Mouse (Mus musculus): Measurements from ENCODE around the gene Ubtf. TPM values are rescaled to one million over a fixed set of nuclear protein-coding genes. Genes with fewer than 3 reads are reported as not detected.

The Ubtf gene
- polyA plus RNA-seq (2015; fragmentation: Nextera tagmentation; extraction: Ambion mirVana) = 51.6 and 62.7 TPM in 2 replicates

DNA sequence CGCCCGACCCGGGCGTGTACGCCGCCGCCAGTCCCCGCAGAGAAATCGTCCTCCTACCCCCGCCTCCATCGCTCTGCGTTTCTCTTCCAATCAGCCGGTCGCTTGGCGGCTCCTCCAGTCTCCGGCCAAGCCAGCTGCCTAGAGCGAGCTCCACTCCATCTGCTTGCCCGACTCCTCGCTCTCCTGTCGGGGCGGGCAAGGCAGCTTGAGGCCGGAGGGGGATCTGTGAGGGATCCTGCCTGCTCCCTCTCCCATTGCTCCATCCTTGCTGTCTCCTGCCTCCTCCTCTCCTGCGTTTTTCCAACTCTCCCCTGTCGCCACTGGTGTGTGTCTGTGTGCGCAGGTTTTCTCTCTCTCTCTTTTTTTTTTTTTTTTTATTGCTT, at the start of gene Ubtf:
Ubtf (minus strand) TSS at position 333 of the 383 bp plus-strand sequence.

DNA sequence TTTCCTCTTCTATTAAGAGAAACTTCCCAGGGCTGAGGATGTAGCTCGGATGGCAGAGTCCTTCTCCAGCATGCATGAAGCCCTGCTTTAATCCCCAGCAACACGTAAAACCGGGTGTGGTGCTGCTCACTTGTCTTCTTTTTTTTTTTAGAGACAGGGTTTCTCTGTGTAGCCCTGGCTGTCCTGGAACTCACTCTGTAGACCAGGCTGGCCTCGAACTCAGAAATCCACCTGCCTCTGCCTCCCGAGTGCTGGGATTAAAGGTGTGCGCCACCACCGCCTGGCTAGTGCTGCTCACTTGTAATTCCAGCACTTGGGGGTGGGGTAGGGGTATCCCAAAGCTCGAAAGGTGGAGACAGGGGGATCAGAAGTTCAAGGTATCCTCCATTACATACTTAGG, 46.6 kb upstream of the Ubtf start, which contains the start of gene Slc4a1:
Slc4a1 (minus strand) TSS at position 101 of the 400 bp plus-strand sequence.

DNA sequence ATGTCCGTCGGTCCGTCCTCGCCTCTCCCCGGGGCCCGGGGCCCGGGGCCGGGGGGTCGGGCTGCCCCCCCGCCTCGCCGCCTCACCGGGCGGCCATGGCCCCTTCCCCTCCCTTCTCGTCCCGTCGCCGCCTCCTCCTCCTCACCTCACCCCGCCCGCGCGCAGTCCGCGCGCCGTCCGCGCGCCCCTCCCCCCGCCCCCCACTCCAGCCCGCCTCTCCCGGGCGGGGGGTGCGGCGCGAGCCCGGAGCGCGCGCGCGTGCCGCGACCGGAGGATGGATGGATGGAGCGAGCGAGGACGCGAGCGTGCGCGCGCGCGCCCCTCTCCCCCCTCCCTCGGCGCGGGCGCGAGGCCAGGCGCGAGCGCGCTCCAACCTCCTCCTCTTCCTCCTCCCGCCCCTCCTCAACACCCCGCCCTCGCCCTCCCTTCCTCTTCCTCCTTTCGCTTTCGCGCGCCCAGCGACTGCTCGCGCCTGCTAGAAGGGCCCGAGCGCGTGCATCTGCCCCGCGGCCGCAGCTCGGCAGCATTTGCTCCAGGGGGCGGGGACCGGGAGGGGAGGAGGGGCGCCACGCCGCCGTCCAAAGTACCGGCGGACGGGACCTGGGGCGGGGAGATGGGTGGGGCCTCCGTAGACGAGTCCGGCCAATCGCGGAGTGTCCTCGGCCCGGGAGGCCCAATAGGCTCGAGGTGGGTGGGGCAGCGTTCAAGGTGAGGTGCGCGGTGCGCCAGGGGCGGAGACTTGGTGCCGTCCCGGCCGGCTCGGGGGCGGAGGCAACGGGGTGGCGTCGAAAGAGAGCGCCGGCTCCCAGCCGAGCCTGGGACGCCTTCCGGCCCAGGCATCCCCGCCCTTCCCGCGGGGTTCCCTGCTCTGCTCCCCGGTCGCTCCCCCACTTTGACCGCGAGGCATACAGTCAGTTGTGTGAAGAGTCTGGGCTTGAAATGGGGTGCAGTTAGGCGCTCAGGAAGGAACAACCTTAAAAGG, 22.8 kb downstream of the Ubtf start, which contains the start of gene Atxn7l3:
Atxn7l3 (minus strand) TSS at position 141 of the 982 bp plus-strand sequence.

DNA sequence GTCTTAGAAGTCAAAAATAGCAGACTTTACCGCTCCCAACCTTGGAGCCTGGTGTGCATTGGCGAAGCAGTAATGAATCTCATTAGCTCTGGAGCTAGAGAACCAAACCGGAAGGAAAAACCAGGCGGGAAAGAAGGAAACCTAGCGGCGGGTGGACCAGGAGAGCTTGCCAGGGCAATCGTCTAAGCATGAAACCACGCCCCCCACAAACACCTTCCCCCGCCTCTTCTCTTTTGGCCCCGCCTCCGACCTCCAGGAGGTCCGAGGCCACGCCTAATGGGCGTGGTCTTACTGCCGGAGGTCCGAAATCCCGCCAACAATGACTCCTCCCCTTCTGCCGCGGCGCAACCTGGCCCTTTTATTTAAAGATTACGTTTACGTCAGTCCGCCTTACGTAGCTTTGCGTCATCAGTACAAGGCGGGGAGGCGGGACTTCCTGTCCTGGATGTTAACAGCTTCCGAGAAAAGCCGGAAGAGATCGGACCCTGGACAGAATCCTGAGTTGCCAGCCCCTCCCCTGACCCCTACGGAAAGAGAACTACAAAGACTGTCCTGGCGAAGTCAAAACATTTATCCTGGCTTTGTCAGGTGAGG, 34.9 kb downstream of the Ubtf start, which contains the start of gene Tmub2:
Tmub2 (plus strand) TSS at position 431 of the 594 bp plus-strand sequence.

DNA sequence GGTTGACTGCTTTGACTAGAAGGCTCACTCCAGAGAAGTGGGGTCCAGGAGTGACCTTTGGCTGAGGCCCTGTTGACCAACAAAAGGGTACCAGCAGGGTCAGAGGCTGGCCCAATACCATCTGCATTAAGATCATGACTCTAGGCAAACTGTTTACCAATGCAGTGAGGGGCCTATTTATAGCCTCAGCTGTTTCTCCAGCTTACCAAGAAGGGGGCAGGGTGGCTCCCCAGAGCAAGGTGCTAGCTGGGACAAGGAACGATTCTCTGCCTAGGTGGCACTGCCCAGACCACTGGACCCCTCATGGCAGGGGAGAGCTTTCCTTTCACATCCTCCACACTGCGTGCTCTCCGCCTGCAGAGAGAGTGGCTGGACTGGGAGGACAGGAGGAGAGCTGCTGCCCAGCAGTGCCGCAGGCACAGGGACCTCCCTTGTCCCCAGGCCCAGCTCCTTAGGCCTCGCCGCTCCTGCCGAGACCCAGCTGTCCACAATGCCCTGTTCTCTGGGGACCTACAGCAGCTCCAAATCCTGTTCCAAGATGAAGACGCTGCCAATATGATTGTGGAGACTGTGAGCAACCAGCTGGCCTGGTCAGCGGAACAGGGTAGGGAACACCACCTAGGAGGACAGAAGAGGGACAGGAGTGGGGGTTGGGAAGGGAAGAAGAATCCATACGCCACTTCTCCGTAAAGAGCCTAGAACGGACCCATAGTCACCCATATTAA, 50.9 kb downstream of the Ubtf start, which contains the start of gene Asb16:
Asb16 (plus strand) TSS at position 224 of the 725 bp plus-strand sequence.

Other genes with a start within 250 kb of the Ubtf start
- gene Mpp2, start 231.2 kb downstream of the Ubtf start, polyA plus RNA-seq (2015; fragmentation: Nextera tagmentation; extraction: Ambion mirVana) = 5.0 and 6.1 TPM in 2 replicates
- 0.28 TPM in 1 of 2 replicates, not detected in the other for gene Ppy, start 218.4 kb downstream of the Ubtf start, polyA plus RNA-seq (2015; fragmentation: Nextera tagmentation; extraction: Ambion mirVana)
- 0.33 and 0.37 TPM in 2 replicates for gene Pyy, start 211.9 kb downstream of the Ubtf start, polyA plus RNA-seq (2015; fragmentation: Nextera tagmentation; extraction: Ambion mirVana)
- 0.43 and 0.77 TPM in 2 replicates for gene Nags, start 174.2 kb downstream of the Ubtf start, polyA plus RNA-seq (2015; fragmentation: Nextera tagmentation; extraction: Ambion mirVana)
- gene Tmem101, start 163.3 kb downstream of the Ubtf start, polyA plus RNA-seq (2015; fragmentation: Nextera tagmentation; extraction: Ambion mirVana) = 16.8 and 23.9 TPM in 2 replicates
- 68.2 and 91.7 TPM in 2 replicates for gene Lsm12, start 134.4 kb downstream of the Ubtf start, polyA plus RNA-seq (2015; fragmentation: Nextera tagmentation; extraction: Ambion mirVana)
- gene G6pc3, start 130.1 kb downstream of the Ubtf start, polyA plus RNA-seq (2015; fragmentation: Nextera tagmentation; extraction: Ambion mirVana) = 28.6 and 70.2 TPM in 2 replicates
- gene Hdac5, start 89.6 kb downstream of the Ubtf start, polyA plus RNA-seq (2015; fragmentation: Nextera tagmentation; extraction: Ambion mirVana) = 54.3 and 58.9 TPM in 2 replicates
- gene BC030867, start 70.9 kb downstream of the Ubtf start, polyA plus RNA-seq (2015; fragmentation: Nextera tagmentation; extraction: Ambion mirVana) = 2.7 and 3.6 TPM in 2 replicates
- 0.04 TPM in 1 of 2 replicates, not detected in the other for gene Asb16, start 51.0 kb downstream of the Ubtf start, polyA plus RNA-seq (2015; fragmentation: Nextera tagmentation; extraction: Ambion mirVana)
- 41.2 and 54.1 TPM in 2 replicates for gene Tmub2, start 34.8 kb downstream of the Ubtf start, polyA plus RNA-seq (2015; fragmentation: Nextera tagmentation; extraction: Ambion mirVana)
- gene Atxn7l3, start 23.1 kb downstream of the Ubtf start, polyA plus RNA-seq (2015; fragmentation: Nextera tagmentation; extraction: Ambion mirVana) = 7.6 and 8.0 TPM in 2 replicates
- gene Slc4a1, start 46.5 kb upstream of the Ubtf start, polyA plus RNA-seq (2015; fragmentation: Nextera tagmentation; extraction: Ambion mirVana) = 15.4 and 17.7 TPM in 2 replicates
- 38.2 and 52.7 TPM in 2 replicates for gene Rundc3a, start 73.7 kb upstream of the Ubtf start, polyA plus RNA-seq (2015; fragmentation: Nextera tagmentation; extraction: Ambion mirVana)
- 201 and 336 TPM in 2 replicates for gene Slc25a39, start 88.2 kb upstream of the Ubtf start, polyA plus RNA-seq (2015; fragmentation: Nextera tagmentation; extraction: Ambion mirVana)
- 180 and 237 TPM in 2 replicates for gene Grn, start 110.6 kb upstream of the Ubtf start, polyA plus RNA-seq (2015; fragmentation: Nextera tagmentation; extraction: Ambion mirVana)
- gene Fam171a2, start 127.9 kb upstream of the Ubtf start, polyA plus RNA-seq (2015; fragmentation: Nextera tagmentation; extraction: Ambion mirVana) = 5.4 and 8.2 TPM in 2 replicates
- 10.6 and 15.9 TPM in 2 replicates for gene Itga2b, start 150.4 kb upstream of the Ubtf start, polyA plus RNA-seq (2015; fragmentation: Nextera tagmentation; extraction: Ambion mirVana)
- 23.8 and 30.4 TPM in 2 replicates for gene Gpatch8, start 236.7 kb upstream of the Ubtf start, polyA plus RNA-seq (2015; fragmentation: Nextera tagmentation; extraction: Ambion mirVana)

Data from adrenal gland, postnatal 0 days (tissue).